Mouse (Mus musculus) CD4-positive, CD25-positive, alpha-beta regulatory T cell, adult 2 months (primary cell): ENCODE data around the gene Add2.

Experiments used
- DNase-seq: peaks from one replicate; pipeline ENCODE4 v3.0.0-alpha.2; 2012; ENCODE audit warnings: low read depth, low spot score

The Add2 gene

GRCm38 (mm10) chr6:86079323-86079722 is 50.8 kb downstream of the Add2 start:
- DNase-seq: no peak

GRCm38 (mm10) chr6:86085518-86085917 is 57.0 kb downstream of the Add2 start:
- DNase-seq: peak; percentile 50

GRCm38 (mm10) chr6:86086851-86087571 is 58.5 kb downstream of the Add2 start:
- DNase-seq: no peak

GRCm38 (mm10) chr6:86087813-86088212 is 59.3 kb downstream of the Add2 start:
- no peak for DNase-seq

- DNase-seq: no peak
Measured at GRCm38 (mm10) chr6:86094202-86094838, 65.8 kb downstream of the Add2 start.

- DNase-seq: no peak
Measured at GRCm38 (mm10) chr6:86095518-86095917, 67.0 kb downstream of the Add2 start.

- no peak for DNase-seq
Measured at GRCm38 (mm10) chr6:86096733-86097132, 68.3 kb downstream of the Add2 start.

- no peak for DNase-seq
Measured at GRCm38 (mm10) chr6:86097155-86097554, 68.7 kb downstream of the Add2 start.

GRCm38 (mm10) chr6:86099003-86099402 is 70.5 kb downstream of the Add2 start:
- DNase-seq: peak; percentile 20

- no peak for DNase-seq
Measured at GRCm38 (mm10) chr6:86101451-86101850, 73.0 kb downstream of the Add2 start.

- DNase-seq: no peak
Measured at GRCm38 (mm10) chr6:86102874-86103273, 74.4 kb downstream of the Add2 start.

GRCm38 (mm10) chr6:86103614-86104013 is 75.1 kb downstream of the Add2 start:
- no peak for DNase-seq

GRCm38 (mm10) chr6:86104719-86105118 is 76.2 kb downstream of the Add2 start:
- DNase-seq: no peak

GRCm38 (mm10) chr6:86106045-86106444 is 77.6 kb downstream of the Add2 start:
- no peak for DNase-seq

- DNase-seq: no peak
Measured at GRCm38 (mm10) chr6:86107101-86107500, 78.6 kb downstream of the Add2 start.

GRCm38 (mm10) chr6:86115843-86116242 is 87.4 kb downstream of the Add2 start:
- DNase-seq: no peak

- DNase-seq: no peak
Measured at GRCm38 (mm10) chr6:86123057-86123456, 94.6 kb downstream of the Add2 start.

- peak; percentile 5 for DNase-seq
Measured at GRCm38 (mm10) chr6:86125761-86126160, 97.3 kb downstream of the Add2 start.

GRCm38 (mm10) chr6:86126953-86127581 is 98.6 kb downstream of the Add2 start:
- peak; percentile 73 for DNase-seq

- DNase-seq: peak; percentile 47
Measured at GRCm38 (mm10) chr6:86128504-86128903, 100.0 kb downstream of the Add2 start.

- no peak for DNase-seq
Measured at GRCm38 (mm10) chr6:86129872-86130498, 101.5 kb downstream of the Add2 start.

GRCm38 (mm10) chr6:86133882-86134281 is 105.4 kb downstream of the Add2 start:
- DNase-seq: peak; percentile 36
